Mouse (Mus musculus) fat pad, adult 2 months (tissue): Measurements from ENCODE around the gene Cabp4.

Experiments
- DNase-seq: peaks from one replicate; pipeline ENCODE4 v3.0.0-alpha.2; 2011; ENCODE audit warnings: low read depth, low spot score; ENCODE audit errors: extremely low read depth

Cabp4 gene

GRCm38 (mm10) chr19:4143759-4144268, at the start of gene Cabp4:
TSS of gene Cabp4 (minus strand) at chr19:4144033.
- DNase-seq, result no peak

GRCm38 (mm10) chr19:4193129-4193528, 49.3 kb upstream of the Cabp4 start:
- DNase-seq, result no peak

- DNase-seq, result no peak
Observed at GRCm38 (mm10) chr19:4192251-4192985, 48.6 kb upstream of the Cabp4 start.

GRCm38 (mm10) chr19:4191528-4192250, 47.9 kb upstream of the Cabp4 start, which contains the start of gene Ppp1ca:
TSS of gene Ppp1ca (plus strand) at chr19:4192065.
- peak; percentile 59 for DNase-seq

- no peak for DNase-seq
Observed at GRCm38 (mm10) chr19:4190831-4191334, 47.0 kb upstream of the Cabp4 start, which contains the start of gene Tbc1d10c. TSS of gene Tbc1d10c (minus strand) at chr19:4191284.

- no peak for DNase-seq
Observed at GRCm38 (mm10) chr19:4189051-4189620, 45.3 kb upstream of the Cabp4 start.

- DNase-seq, result no peak
Observed at GRCm38 (mm10) chr19:4187303-4187702, 43.5 kb upstream of the Cabp4 start.

GRCm38 (mm10) chr19:4184976-4185975, 41.4 kb upstream of the Cabp4 start:
- no peak for DNase-seq

GRCm38 (mm10) chr19:4183689-4184088, 39.9 kb upstream of the Cabp4 start:
- no peak for DNase-seq

GRCm38 (mm10) chr19:4181892-4182291, 38.1 kb upstream of the Cabp4 start:
- no peak for DNase-seq

GRCm38 (mm10) chr19:4180411-4180810, 36.6 kb upstream of the Cabp4 start:
- no peak for DNase-seq

- DNase-seq, result no peak
Observed at GRCm38 (mm10) chr19:4175368-4175947, 31.6 kb upstream of the Cabp4 start, which contains the start of gene Carns1. TSS of gene Carns1 (minus strand) at chr19:4175479.

GRCm38 (mm10) chr19:4172925-4173324, 29.1 kb upstream of the Cabp4 start:
- DNase-seq, result no peak

GRCm38 (mm10) chr19:4171393-4172290, 27.8 kb upstream of the Cabp4 start:
- no peak for DNase-seq

GRCm38 (mm10) chr19:4170723-4171392, 27.0 kb upstream of the Cabp4 start:
- no peak for DNase-seq

- no peak for DNase-seq
Observed at GRCm38 (mm10) chr19:4169810-4170209, 26.0 kb upstream of the Cabp4 start.

GRCm38 (mm10) chr19:4169378-4169784, 25.5 kb upstream of the Cabp4 start:
- no peak for DNase-seq
